ENCODE assay signal across 26 mouse cellular contexts in genomic region chr16:23472046-23472445, GRCm38 (mm10). TPM values are rescaled to one million over a fixed set of nuclear protein-coding genes. Genes with fewer than 3 reads are reported as not detected.
DNase-seq lines count a peak whose midpoint lies in the region; ATAC-seq lines count a peak whose summit lies in the region.
"Had no signal": no experiment of that assay in that cellular context is flagged by ENCODE, and none has a peak within 500 bp of the region (broad histone marks: within the 10 kb centered on the region; RNA-seq: fewer than 3 reads in every experiment).

No protein-coding gene starts in this region.

- peaks cover 2% of the 10 kb centered on the region; the same call in 1 of the 2 replicates for H3K36me3 ChIP-seq in liver, embryonic 11.5 days (ENCODE audit: control insufficient read depth, insufficient read depth, low read length)
- peaks cover 22% of the 10 kb centered on the region; the same call in 1 of the 2 replicates for H3K36me3 ChIP-seq in liver, embryonic 12.5 days
- H3K36me3 ChIP-seq: embryonic facial prominence, embryonic 13.5 days; embryonic facial prominence, embryonic 15.5 days; forebrain, embryonic 10.5 days had no signal

- H3K27ac ChIP-seq in liver, embryonic 11.5 days (ENCODE audit: low read depth, low read length), result no peak overlapping the region
- no peak overlapping the region for H3K27ac ChIP-seq in liver, embryonic 12.5 days
- H3K27ac ChIP-seq: embryonic facial prominence, embryonic 13.5 days; embryonic facial prominence, embryonic 15.5 days; forebrain, embryonic 10.5 days; forebrain, embryonic 12.5 days had no signal

- no peak overlapping the region for H3K4me2 ChIP-seq in liver, embryonic 11.5 days
- no peak overlapping the region for H3K4me2 ChIP-seq in liver, embryonic 12.5 days
- H3K4me2 ChIP-seq: embryonic facial prominence, embryonic 13.5 days; embryonic facial prominence, embryonic 15.5 days; forebrain, embryonic 12.5 days had no signal

- no peaks in the 10 kb centered on the region for H3K9me3 ChIP-seq in liver, embryonic 11.5 days (ENCODE audit: control insufficient read depth, low read length)
- no peaks in the 10 kb centered on the region for H3K9me3 ChIP-seq in liver, embryonic 12.5 days (replicated peaks)
- H3K9me3 ChIP-seq: embryonic facial prominence, embryonic 13.5 days; embryonic facial prominence, embryonic 15.5 days; forebrain, embryonic 10.5 days; forebrain, embryonic 12.5 days had no signal

- no peak overlapping the region for H3K4me3 ChIP-seq in liver, embryonic 11.5 days (ENCODE audit: low read depth, low read length)
- H3K4me3 ChIP-seq in liver, embryonic 12.5 days, result no peak overlapping the region
- H3K4me3 ChIP-seq: embryonic facial prominence, embryonic 13.5 days; embryonic facial prominence, embryonic 15.5 days; erythroblast, embryonic 14.5 days; forebrain, embryonic 10.5 days; forebrain, embryonic 12.5 days had no signal

- 57% methylated on average over 3 of the region's 3 CpGs for WGBS in liver, embryonic 11.5 days
- WGBS in liver, embryonic 12.5 days (ENCODE audit: insufficient replicate concordance), result 55% methylated on average over 3 of the region's 3 CpGs

- DNase-seq in adrenal gland, adult 2 months, result peak; percentile 64
- DNase-seq in adrenal gland, postnatal 10 days, result no peak
- peak; percentile 15 for DNase-seq in adrenal gland, postnatal 14 days
- DNase-seq in adrenal gland, postnatal 25 days, result no peak
- DNase-seq in liver, embryonic 11.5 days (ENCODE audit: low spot score), result peak; percentile 14
- DNase-seq: cerebellum, adult 11 months; cerebellum, adult 18-20 months; cerebellum, adult 8-10 months; cerebellum, adult 9-11 months; cerebellum, postnatal 14 days; cerebellum, postnatal 36 days; embryo, embryonic 11 days had no signal

- no peaks in the 10 kb centered on the region for H3K4me1 ChIP-seq in liver, embryonic 11.5 days (replicated peaks; ENCODE audit: control insufficient read depth, insufficient read depth, low read length)
- no peaks in the 10 kb centered on the region for H3K4me1 ChIP-seq in liver, embryonic 12.5 days
- H3K4me1 ChIP-seq: embryonic facial prominence, embryonic 13.5 days; embryonic facial prominence, embryonic 15.5 days; forebrain, embryonic 10.5 days; forebrain, embryonic 12.5 days had no signal

- no peak overlapping the region for H3K9ac ChIP-seq in liver, embryonic 11.5 days (ENCODE audit: low read depth, low read length)
- H3K9ac ChIP-seq in liver, embryonic 12.5 days, result no peak overlapping the region
- H3K9ac ChIP-seq: embryonic facial prominence, embryonic 13.5 days; embryonic facial prominence, embryonic 15.5 days; forebrain, embryonic 12.5 days had no signal

- ATAC-seq in liver, embryonic 11.5 days (replicated peaks; ENCODE audit: low FRiP score), result no peak
- ATAC-seq in liver, embryonic 12.5 days, result no peak
- ATAC-seq: forebrain, embryonic 14.5 days; forebrain, embryonic 16.5 days had no signal

- H3K27me3 ChIP-seq in liver, embryonic 11.5 days (replicated peaks; ENCODE audit: control insufficient read depth, insufficient read depth, low read length), result no peaks in the 10 kb centered on the region
- H3K27me3 ChIP-seq in liver, embryonic 12.5 days (replicated peaks), result no peaks in the 10 kb centered on the region
- H3K27me3 ChIP-seq: embryonic facial prominence, embryonic 13.5 days; embryonic facial prominence, embryonic 15.5 days; forebrain, embryonic 12.5 days had no signal

RNA-seq across cellular contexts. Expression of gene Rtp1, which starts 43.1 kb away (rescaled TPM):
- total RNA-seq in adrenal gland, adult 2 months (2021), result not detected
- polyA plus RNA-seq in adrenal gland, adult 2 months (2012; rRNA removed), result not detected in 2 replicates
- not detected for total RNA-seq in adrenal gland, postnatal 10 days (2021)
- not detected in 2 replicates for total RNA-seq in adrenal gland, postnatal 14 days (2021)
- total RNA-seq in adrenal gland, postnatal 25 days (2021), result not detected in 2 replicates
- polyA plus RNA-seq in liver, embryonic 11.5 days (2014; fragmentation: Nextera tagmentation; extraction: Ambion mirVana), result not detected in 2 replicates
- not detected in 2 replicates for polyA plus RNA-seq in liver, embryonic 12.5 days (2016; fragmentation: Nextera tagmentation; extraction: Ambion mirVana)
- total RNA-seq: adrenal gland, postnatal 36 days; common myeloid progenitor, adult 5-6 weeks; ES-E14; MEL had no signal
- polyA plus RNA-seq: C2C12; embryonic facial prominence, embryonic 11.5 days; erythroblast, embryonic 14.5 days; forebrain, embryonic 10.5 days; forebrain, embryonic 16.5 days had no signal

RNA-seq across cellular contexts. Expression of gene Rtp4, which starts 48.0 kb away (rescaled TPM):
- 10 to 100 TPM; 10.2 to 11.1 TPM for total RNA-seq in adrenal gland, adult 2 months (2021)
- polyA plus RNA-seq in adrenal gland, adult 2 months (2012; rRNA removed), result 7.4 and 15.3 TPM in 2 replicates
- total RNA-seq in adrenal gland, postnatal 10 days (2021), result 1 to 10 TPM; 4.6 to 7.2 TPM
- 6.3 and 9.2 TPM in 2 replicates for total RNA-seq in adrenal gland, postnatal 14 days (2021)
- total RNA-seq in adrenal gland, postnatal 25 days (2021), result 9.7 and 15.2 TPM in 2 replicates
- 4.2 and 4.6 TPM in 2 replicates for polyA plus RNA-seq in liver, embryonic 11.5 days (2014; fragmentation: Nextera tagmentation; extraction: Ambion mirVana)
- polyA plus RNA-seq in liver, embryonic 12.5 days (2016; fragmentation: Nextera tagmentation; extraction: Ambion mirVana), result 4.3 and 4.9 TPM in 2 replicates
- total RNA-seq: MEL had no signal

RNA-seq across cellular contexts. Expression of gene Masp1, which starts 48.6 kb away (rescaled TPM):
- 100 to 1,000 TPM in 1 of 2 experiments, 10 to 100 TPM in 1; 46.1 to 169 TPM for total RNA-seq in adrenal gland, adult 2 months (2021)
- 33.8 and 67.9 TPM in 2 replicates for polyA plus RNA-seq in adrenal gland, adult 2 months (2012; rRNA removed)
- 10 to 100 TPM; 54.2 to 65.3 TPM for total RNA-seq in adrenal gland, postnatal 10 days (2021)
- total RNA-seq in adrenal gland, postnatal 14 days (2021), result 69.6 and 71.5 TPM in 2 replicates
- 119 TPM in 2 replicates for total RNA-seq in adrenal gland, postnatal 25 days (2021)
- 21.6 and 23.1 TPM in 2 replicates for polyA plus RNA-seq in liver, embryonic 11.5 days (2014; fragmentation: Nextera tagmentation; extraction: Ambion mirVana)
- 19.1 and 21.4 TPM in 2 replicates for polyA plus RNA-seq in liver, embryonic 12.5 days (2016; fragmentation: Nextera tagmentation; extraction: Ambion mirVana)
- total RNA-seq: common myeloid progenitor, adult 5-6 weeks; MEL had no signal
- polyA plus RNA-seq: erythroblast, embryonic 14.5 days had no signal

Comparison
In these comparisons a context has a peak if more than half of its experiments do, and no peak if none do; other contexts are left out.
1. DNase-seq: peak in adrenal gland, adult 2 months (single experiment), adrenal gland, postnatal 14 days (single experiment) and liver, embryonic 11.5 days (single experiment); none in adrenal gland, postnatal 10 days (single experiment) and adrenal gland, postnatal 25 days (single experiment).